Mouse (Mus musculus): ENCODE data around the gene 6030458C11Rik. TPM values are rescaled to one million over a fixed set of nuclear protein-coding genes. Genes with fewer than 3 reads are reported as not detected.
A peak's percentile ranks its signal among the peaks of the same experiment; 100 is the strongest.

Gene 6030458C11Rik
- polyA plus RNA-seq, 1 experiment from 2014 or later = 19.5 TPM

DNA sequence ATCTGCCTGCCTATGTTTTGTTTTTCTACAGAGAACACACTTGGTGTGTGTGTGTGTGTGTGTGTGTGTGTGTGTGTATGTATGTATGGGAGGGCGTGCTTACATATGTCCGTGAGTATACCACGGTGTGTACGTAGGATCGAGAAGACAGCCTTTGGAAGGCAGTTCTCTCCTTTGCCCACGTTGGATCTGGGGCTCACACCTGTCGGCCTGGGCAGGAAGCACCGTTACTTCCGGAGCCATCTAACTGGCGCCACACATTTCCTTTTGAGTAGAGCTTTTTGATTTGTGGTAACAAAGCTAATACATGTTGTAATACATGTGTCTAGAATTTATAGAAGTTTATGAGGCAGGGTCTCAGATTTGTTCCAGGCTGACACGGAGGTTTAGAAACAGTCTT lies 16.3 kb upstream of the 6030458C11Rik start:
- Histone ChIP-seq H3K27ac (ENCODE audit: low read depth) (no peak overlapping the region), H3K36me3 (replicated peaks; ENCODE audit: insufficient read depth, low read length) (peaks cover 52% of the 10 kb centered on the region), H3K9me3 (ENCODE audit: low read length) (no peaks in the 10 kb centered on the region), H3K4me1 (ENCODE audit: insufficient read depth) (no peaks in the 10 kb centered on the region), H3K4me2 (ENCODE audit: low read depth, low read length) (no peak overlapping the region), H3K9ac (replicated peaks) (no peak overlapping the region), H3K4me3 (ENCODE audit: low read depth, low read length) (no peak overlapping the region), H3K27me3 (ENCODE audit: insufficient read depth, low read length) (no peaks in the 10 kb centered on the region)
- TF ChIP-seq CTCF (IDR thresholded peaks at IDR 0.05; ENCODE audit: low read depth) = no peak
- TF ChIP-seq EP300 (IDR thresholded peaks at IDR 0.05; ENCODE audit: low read depth) = no peak
- 88% methylated on average over 11 of the region's 11 CpGs for WGBS (ENCODE audit: insufficient replicate concordance)
- ATAC-seq = no peak
- DNase-seq = no peak

DNA sequence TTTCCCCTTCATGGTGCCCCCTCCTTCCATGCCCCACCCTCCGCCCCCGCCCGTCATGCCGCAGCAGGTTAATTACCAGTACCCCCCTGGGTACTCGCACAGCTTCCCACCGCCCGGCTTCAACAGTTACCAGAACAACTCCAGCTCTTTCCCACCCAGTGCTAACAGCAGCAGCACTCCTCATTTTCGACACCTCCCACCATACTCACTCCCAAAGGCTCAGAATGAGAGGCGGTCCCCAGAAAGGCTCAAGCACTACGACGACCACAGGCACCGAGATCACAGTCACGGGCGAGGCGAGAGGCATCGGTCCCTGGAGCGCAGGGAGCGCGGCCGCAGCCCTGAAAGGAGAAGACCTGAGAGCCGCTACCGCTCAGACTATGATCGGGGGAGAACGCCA lies 9.8 kb upstream of the 6030458C11Rik start:
- TF ChIP-seq EP300 (IDR thresholded peaks at IDR 0.05; ENCODE audit: low read depth) (no peak), CTCF (IDR thresholded peaks at IDR 0.05; ENCODE audit: low read depth) (no peak)
- H3K9me3 ChIP-seq (ENCODE audit: low read length) = no peaks in the 10 kb centered on the region
- no peak overlapping the region for H3K4me2 ChIP-seq (ENCODE audit: low read depth, low read length)
- no peak overlapping the region for H3K4me3 ChIP-seq (ENCODE audit: low read depth, low read length)
- DNase-seq (no peak), ATAC-seq (no peak)
- no peak overlapping the region for H3K27ac ChIP-seq (ENCODE audit: low read depth)
- H3K4me1 ChIP-seq (ENCODE audit: insufficient read depth) = no peaks in the 10 kb centered on the region
- WGBS (ENCODE audit: insufficient replicate concordance) = 97% methylated on average over 24 of the region's 24 CpGs
- H3K36me3 ChIP-seq (replicated peaks; ENCODE audit: insufficient read depth, low read length) = peaks cover 46% of the 10 kb centered on the region
- no peaks in the 10 kb centered on the region for H3K27me3 ChIP-seq (ENCODE audit: insufficient read depth, low read length)
- H3K9ac ChIP-seq (replicated peaks) = no peak overlapping the region

DNA sequence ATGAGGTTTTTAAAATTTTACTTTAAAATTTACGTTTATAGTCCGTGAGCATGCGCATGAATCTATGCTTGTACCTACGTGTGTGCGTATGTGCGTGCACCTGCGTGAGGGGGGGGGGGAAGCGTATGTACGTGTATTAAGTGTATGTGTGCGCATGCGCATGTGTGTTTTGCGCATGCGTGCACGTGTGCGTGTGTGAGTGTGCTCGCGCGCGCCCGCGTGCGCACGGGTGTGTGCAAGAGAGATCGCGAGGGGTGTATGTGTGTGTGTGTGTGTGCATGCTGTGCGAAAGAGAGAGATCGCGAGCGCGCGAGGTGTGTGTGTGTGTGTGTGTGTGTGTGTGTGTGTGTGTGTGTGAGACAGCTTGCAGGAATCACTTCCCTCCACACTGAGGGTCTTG lies 8.9 kb upstream of the 6030458C11Rik start:
- Histone ChIP-seq H3K27ac (ENCODE audit: low read depth) (no peak overlapping the region), H3K4me3 (ENCODE audit: low read depth, low read length) (no peak overlapping the region), H3K4me1 (ENCODE audit: insufficient read depth) (no peaks in the 10 kb centered on the region), H3K9me3 (ENCODE audit: low read length) (no peaks in the 10 kb centered on the region), H3K9ac (replicated peaks) (no peak overlapping the region), H3K4me2 (ENCODE audit: low read depth, low read length) (no peak overlapping the region), H3K27me3 (ENCODE audit: insufficient read depth, low read length) (no peaks in the 10 kb centered on the region), H3K36me3 (replicated peaks; ENCODE audit: insufficient read depth, low read length) (peaks cover 44% of the 10 kb centered on the region)
- 96% methylated on average over 31 of the region's 31 CpGs for WGBS (ENCODE audit: insufficient replicate concordance)
- TF ChIP-seq CTCF (IDR thresholded peaks at IDR 0.05; ENCODE audit: low read depth) = no peak
- no peak for TF ChIP-seq EP300 (IDR thresholded peaks at IDR 0.05; ENCODE audit: low read depth)
- ATAC-seq = no peak
- DNase-seq = no peak

DNA sequence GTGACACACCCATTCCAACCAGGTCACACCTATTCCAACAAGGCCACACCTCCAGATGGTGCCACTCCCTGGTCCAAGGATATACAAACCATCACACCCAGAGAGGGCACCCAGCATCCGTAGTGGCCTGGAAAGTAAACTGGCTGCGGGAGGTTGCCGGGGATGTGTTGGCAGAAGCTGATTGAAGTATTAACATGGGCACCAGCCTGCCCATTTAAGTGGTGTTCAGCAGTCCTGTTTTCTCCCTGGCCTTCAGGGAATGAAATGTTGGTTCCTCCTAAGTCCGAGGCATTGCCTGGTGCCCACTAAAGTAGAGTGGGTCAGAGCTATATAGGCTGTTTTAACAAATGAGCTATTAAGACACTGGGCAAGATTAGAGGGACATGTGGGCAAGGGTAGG lies 8.2 kb upstream of the 6030458C11Rik start:
- no peak for DNase-seq
- H3K9ac ChIP-seq (replicated peaks) = no peak overlapping the region
- H3K4me3 ChIP-seq (ENCODE audit: low read depth, low read length) = no peak overlapping the region
- no peaks in the 10 kb centered on the region for H3K27me3 ChIP-seq (ENCODE audit: insufficient read depth, low read length)
- H3K36me3 ChIP-seq (replicated peaks; ENCODE audit: insufficient read depth, low read length) = peaks cover 39% of the 10 kb centered on the region
- no peak overlapping the region for H3K4me2 ChIP-seq (ENCODE audit: low read depth, low read length)
- TF ChIP-seq CTCF (IDR thresholded peaks at IDR 0.05; ENCODE audit: low read depth) (no peak), EP300 (IDR thresholded peaks at IDR 0.05; ENCODE audit: low read depth) (no peak)
- 87% methylated on average over 4 of the region's 4 CpGs for WGBS (ENCODE audit: insufficient replicate concordance)
- no peak overlapping the region for H3K27ac ChIP-seq (ENCODE audit: low read depth)
- ATAC-seq = no peak
- no peaks in the 10 kb centered on the region for H3K9me3 ChIP-seq (ENCODE audit: low read length)
- H3K4me1 ChIP-seq (ENCODE audit: insufficient read depth) = no peaks in the 10 kb centered on the region

DNA sequence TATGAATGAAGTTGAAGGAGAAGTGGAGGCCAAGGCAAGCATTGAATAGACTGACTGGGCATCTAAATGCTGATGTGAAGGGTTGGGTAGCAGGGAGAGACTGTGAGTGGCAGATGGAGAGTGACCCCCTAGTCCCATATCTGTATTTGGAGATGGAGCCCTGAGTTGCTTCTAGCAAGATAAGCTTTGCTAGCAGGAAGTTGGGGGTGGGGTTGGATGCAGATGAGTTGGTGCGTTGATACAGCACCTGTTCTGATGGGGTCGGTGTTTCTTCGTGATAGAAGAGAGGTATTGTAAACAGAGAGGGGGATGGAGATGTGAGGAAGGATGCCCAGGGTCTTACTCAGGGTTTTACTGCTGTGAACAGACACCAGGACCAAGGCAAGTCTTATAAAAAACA lies 5.4 kb upstream of the 6030458C11Rik start:
- peaks cover 30% of the 10 kb centered on the region for H3K36me3 ChIP-seq (replicated peaks; ENCODE audit: insufficient read depth, low read length)
- DNase-seq (no peak), ATAC-seq (no peak)
- H3K4me2 ChIP-seq (ENCODE audit: low read depth, low read length) = no peak overlapping the region
- no peak overlapping the region for H3K27ac ChIP-seq (ENCODE audit: low read depth)
- peaks cover 14% of the 10 kb centered on the region for H3K4me1 ChIP-seq (ENCODE audit: insufficient read depth)
- no peaks in the 10 kb centered on the region for H3K9me3 ChIP-seq (ENCODE audit: low read length)
- TF ChIP-seq EP300 (IDR thresholded peaks at IDR 0.05; ENCODE audit: low read depth) (no peak), CTCF (IDR thresholded peaks at IDR 0.05; ENCODE audit: low read depth) (no peak)
- no peak overlapping the region for H3K4me3 ChIP-seq (ENCODE audit: low read depth, low read length)
- H3K27me3 ChIP-seq (ENCODE audit: insufficient read depth, low read length) = no peaks in the 10 kb centered on the region
- no peak overlapping the region for H3K9ac ChIP-seq (replicated peaks)
- WGBS (ENCODE audit: insufficient replicate concordance) = 56% methylated on average over 3 of the region's 3 CpGs

DNA sequence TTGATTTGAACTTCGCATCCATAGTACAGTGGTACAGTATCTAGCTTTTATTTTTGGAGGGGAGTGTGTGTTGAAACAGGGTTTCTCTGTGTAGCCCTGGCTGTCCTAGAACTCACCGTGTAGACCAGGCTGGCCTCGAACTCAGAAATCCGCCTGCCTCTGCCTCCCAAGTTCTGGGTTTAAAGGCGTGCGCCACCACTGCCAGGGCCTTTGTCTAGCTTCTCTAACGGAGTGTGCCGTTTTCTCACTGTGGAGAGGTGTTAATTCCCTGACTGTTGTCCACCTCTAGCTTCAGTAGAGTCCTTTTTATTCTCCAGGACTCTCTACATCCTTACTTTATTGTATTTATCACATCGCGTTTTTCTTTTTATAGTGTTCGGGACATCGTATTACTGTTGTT lies 959 bp upstream of the 6030458C11Rik start:
- H3K9me3 ChIP-seq (ENCODE audit: low read length) = no peaks in the 10 kb centered on the region
- WGBS (ENCODE audit: insufficient replicate concordance) = 51% methylated on average over 12 of the region's 12 CpGs
- H3K36me3 ChIP-seq (replicated peaks; ENCODE audit: insufficient read depth, low read length) = peaks cover 22% of the 10 kb centered on the region

DNA sequence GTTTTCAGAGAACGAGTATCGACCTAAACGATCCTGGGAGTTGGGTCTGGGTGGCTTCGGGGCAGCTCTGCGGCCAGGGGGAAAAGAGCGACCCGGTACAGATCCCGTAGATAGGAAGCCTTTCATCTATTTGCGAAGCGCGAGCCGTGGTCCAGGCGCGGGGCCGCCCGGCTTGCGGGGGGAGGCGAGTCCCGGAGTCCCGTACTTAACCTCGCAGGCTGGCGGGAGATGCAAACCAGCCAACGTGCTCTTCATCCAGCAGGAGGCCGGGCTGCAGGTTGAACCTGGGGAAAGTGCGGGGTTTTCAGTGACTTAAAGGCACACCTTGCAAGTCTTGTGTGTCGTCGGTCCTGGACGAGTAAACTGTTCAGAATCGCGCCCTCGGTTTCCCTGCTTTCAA lies 516 bp upstream of the 6030458C11Rik start:
- H3K4me1 ChIP-seq (ENCODE audit: insufficient read depth) = peaks cover 27% of the 10 kb centered on the region
- peak overlapping the region; percentile 95 for H3K9ac ChIP-seq (replicated peaks)
- peak overlapping the region; percentile 86 for H3K4me2 ChIP-seq (ENCODE audit: low read depth, low read length)
- no peak for DNase-seq
- H3K4me3 ChIP-seq (ENCODE audit: low read depth, low read length) = peak overlapping the region; percentile 95
- TF ChIP-seq EP300 (IDR thresholded peaks at IDR 0.05; ENCODE audit: low read depth) = no peak
- peak; percentile 21 for TF ChIP-seq CTCF (IDR thresholded peaks at IDR 0.05; ENCODE audit: low read depth)
- H3K9me3 ChIP-seq (ENCODE audit: low read length) = no peaks in the 10 kb centered on the region
- peak; percentile 43 for ATAC-seq
- H3K27me3 ChIP-seq (ENCODE audit: insufficient read depth, low read length) = no peaks in the 10 kb centered on the region
- peak overlapping the region; percentile 75 for H3K27ac ChIP-seq (ENCODE audit: low read depth)
- under 1% methylated on average over 31 of the region's 31 CpGs for WGBS (ENCODE audit: insufficient replicate concordance)
- H3K36me3 ChIP-seq (replicated peaks; ENCODE audit: insufficient read depth, low read length) = peaks cover 24% of the 10 kb centered on the region

More for the DNA sequence above, 959 bp upstream of the 6030458C11Rik start:
- peak overlapping the region; percentile 95 for H3K4me3 ChIP-seq (ENCODE audit: low read depth, low read length)
- H3K27me3 ChIP-seq (ENCODE audit: insufficient read depth, low read length) = no peaks in the 10 kb centered on the region
- no peak for ATAC-seq
- peaks cover 27% of the 10 kb centered on the region for H3K4me1 ChIP-seq (ENCODE audit: insufficient read depth)
- TF ChIP-seq CTCF (IDR thresholded peaks at IDR 0.05; ENCODE audit: low read depth) = no peak
- TF ChIP-seq EP300 (IDR thresholded peaks at IDR 0.05; ENCODE audit: low read depth) = no peak
- peak overlapping the region; percentile 86 for H3K4me2 ChIP-seq (ENCODE audit: low read depth, low read length)
- DNase-seq = no peak
- H3K9ac ChIP-seq (replicated peaks) = peak overlapping the region; percentile 95
- H3K27ac ChIP-seq (ENCODE audit: low read depth) = no peak overlapping the region
